Mouse (Mus musculus): ENCODE results near the gene Nudc.

DNA sequence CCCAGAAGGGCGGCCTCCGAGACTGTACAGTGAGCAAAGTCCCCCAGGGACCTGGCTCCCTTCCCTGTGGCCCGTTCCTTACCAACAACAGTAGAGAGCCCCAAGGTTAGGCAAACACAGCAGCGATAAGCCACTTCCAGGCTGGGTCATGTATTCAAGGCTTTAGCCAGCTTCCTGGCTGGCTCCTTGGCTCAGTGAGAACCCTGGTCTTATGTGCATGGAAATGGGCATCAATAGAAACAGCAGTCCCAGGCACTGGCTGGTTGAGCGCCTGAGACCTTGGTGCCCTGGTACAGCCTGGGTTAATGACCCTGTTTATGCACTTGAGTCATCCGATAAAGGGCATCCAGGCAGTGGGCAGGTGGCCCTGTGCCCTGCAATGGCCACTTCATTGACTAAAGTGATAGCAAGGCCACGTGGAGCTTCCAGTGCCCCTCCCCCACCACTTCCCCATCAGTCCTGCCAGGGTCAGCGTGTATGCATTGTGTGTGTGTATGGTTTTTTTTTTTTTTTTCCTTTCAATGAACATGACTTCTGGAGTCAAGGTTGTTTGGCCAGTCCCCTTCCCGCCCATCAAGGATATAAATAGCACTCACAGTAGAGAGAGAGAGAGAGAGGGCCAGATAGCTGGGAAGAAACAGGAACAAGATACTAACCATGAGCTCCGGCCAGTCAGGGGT is 7.1 kb upstream of the Nudc start, which contains the start of gene Nr0b2:
- no peak for TF ChIP-seq POLR2A (IDR thresholded peaks at IDR 0.05; ENCODE audit: insufficient read length, low read depth)
- no peak for TF ChIP-seq E2F4 (IDR thresholded peaks at IDR 0.05; ENCODE audit: insufficient read depth)
- TF ChIP-seq CEBPB (IDR thresholded peaks at IDR 0.05; ENCODE audit: insufficient read depth, poor library complexity, severe bottlenecking) = no peak
- TF ChIP-seq SRF (IDR thresholded peaks at IDR 0.05; ENCODE audit: control insufficient read depth, insufficient read length, low read depth) = no peak
- TF ChIP-seq TCF12 (IDR thresholded peaks at IDR 0.05; ENCODE audit: insufficient read depth, poor library complexity, severe bottlenecking) = no peak
- TF ChIP-seq TCF3 (IDR thresholded peaks at IDR 0.05; ENCODE audit: insufficient read length, low read depth) = no peak

Data from myocyte (in vitro differentiated cells).